Mouse (Mus musculus) spleen, postnatal 36 days (tissue): ENCODE results near the gene Afdn.
"Not testable (repeated sequence)": the region's sequence is repeated elsewhere in the genome, so short reads cannot be mapped to it uniquely, and the experiment has no call there.

Experiments used
- DNase-seq, 2 experiments: peaks; one replicate each; pipeline ENCODE4 v3.0.0; 2022; ENCODE audit warnings: low spot score in 2 of 2, mixed read lengths in 1 of 2

Gene Afdn

DNA sequence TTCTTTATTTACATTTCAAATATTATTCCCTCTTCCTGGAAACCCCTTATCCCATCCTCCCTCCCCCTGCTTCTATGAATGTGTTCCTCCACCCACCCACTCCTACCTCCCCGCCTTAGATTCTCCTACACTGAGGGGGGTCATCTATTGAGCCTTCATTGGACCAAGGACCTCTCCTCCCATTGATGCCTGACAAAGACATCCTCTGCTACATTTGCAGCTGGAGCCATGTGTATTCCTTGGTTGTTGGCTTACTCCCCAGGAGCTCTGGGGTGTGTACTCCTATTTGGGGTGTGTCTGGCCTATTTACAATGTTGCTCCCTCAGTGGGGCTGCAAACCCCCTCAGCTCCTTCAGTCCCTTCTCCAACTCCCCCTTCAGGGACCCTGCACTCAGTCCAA lies 109.9 kb downstream of the Afdn start:
- DNase-seq = no peak

DNA sequence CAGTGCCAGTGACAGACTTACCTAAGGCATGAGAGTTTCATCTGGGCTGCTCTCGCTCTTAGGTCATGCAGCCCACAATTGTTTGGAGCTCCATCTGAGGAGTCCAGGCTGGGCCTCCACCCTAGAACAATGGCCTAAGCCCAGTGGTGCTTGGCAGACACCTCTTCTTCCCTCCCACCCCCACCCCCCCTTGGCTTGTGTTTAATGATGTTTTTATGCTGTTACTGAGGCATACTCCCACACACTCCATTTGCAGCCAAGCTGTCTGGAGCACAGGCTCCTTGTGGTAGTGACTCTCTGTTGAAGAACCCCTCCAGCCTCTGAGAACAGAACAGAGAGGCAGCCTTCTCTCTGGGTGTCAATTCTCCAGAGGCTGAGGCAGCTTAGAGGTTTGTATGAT lies 113.9 kb downstream of the Afdn start:
- no peak for DNase-seq

DNA sequence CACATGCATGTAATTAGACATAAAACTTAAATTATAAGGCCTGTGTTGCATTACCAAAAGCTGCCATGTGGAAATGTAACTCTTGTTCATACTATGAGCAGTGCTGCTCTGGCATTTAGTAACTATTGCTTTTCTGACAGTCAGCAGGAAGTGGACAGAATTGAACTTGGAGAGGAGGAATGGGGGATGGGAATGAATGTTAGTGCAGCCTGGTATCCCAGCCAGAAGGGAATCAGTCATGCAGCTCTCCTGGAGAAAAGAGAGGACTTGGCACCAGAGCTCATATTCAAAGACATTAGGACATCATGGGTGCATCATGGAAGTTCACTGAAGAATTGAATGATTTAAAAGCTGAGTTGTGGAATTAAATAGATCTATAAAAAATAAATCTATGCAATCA lies 117.1 kb downstream of the Afdn start:
- DNase-seq = no peak

DNA sequence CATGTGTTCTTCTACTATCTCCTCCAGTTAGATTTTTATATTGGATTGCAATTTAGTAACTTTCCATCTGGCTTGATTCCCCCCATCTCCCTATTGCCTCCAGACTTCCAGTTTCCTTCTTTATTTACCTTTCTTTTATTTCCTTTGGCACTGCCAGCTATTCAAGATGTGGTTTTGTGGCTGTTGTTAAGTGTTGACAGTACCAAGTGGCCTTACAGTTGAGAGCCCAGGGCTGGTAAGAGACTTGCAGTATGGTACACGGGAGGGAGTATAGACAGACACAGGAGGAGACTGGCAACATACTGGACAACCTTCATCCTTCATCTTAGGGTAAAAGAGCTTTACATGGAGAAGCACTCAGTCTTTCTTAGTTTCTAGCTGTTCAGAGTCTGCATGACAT lies 119.4 kb downstream of the Afdn start:
- DNase-seq = no peak

DNA sequence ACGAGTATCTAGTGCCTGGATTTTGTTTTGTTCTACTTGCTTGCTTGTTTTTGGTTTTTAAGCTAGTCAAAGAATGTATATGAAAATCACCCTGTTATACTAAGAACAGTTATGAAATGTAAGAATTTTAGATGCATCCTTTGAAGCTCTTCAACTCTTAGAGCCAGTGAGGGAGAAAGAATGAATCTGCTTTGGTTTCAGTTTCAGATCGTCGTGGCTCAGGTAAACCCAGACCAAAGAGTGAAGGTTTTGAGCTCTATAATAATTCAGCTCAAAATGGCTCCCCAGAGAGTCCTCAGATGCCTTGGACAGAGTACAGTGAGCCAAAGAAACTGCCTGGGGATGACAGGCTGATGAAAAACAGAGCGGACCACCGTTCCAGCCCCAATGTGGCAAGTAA lies 123.2 kb downstream of the Afdn start:
- DNase-seq = no peak

DNA sequence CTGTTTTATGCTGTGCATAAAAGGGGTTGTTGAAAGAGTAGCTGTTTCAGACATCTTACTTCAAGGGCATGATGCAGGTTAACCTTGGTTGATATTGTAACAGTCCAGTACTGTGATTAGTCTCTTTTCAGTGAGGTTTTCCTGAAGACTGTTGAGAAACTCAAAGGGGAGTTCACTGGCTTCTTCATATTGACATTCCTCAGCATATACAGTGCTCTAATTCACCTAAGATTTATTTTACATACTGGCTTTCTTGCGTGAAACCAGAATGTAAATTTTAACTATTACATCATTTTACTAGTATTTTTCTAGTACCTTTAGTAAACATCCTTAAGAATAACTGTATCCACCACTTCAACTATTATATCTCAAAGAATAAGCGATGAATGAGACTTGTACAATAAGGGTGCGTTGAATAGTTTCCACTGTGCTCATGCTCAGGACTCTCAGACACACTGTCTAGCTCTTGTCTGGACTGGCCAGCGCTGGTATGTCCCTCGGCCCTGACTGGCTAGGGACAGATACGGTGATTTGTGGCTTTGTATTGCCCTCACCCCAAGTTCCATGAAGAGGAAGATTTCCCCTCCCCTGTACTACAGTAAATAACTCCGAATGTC lies 129.6 kb downstream of the Afdn start:
- DNase-seq = no peak

DNA sequence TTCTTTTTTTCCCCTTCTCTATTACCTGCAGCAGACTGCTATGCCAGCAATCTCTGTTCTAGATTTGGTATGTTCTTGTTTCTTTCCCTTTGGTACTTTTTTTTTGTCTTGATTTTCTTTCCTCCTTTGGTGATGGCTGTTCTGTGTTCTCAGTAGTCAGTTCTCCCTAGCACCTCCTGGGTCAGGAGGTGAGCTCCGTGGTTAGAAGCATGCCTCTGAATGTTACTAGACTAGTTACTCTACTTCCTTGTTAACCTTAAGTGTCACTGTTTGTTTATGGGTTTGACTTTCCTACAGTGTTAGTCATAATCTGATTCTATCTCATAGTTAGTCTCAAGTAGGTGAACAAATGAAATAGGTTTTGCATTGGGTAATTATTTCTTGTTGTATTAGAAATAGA lies 130.6 kb downstream of the Afdn start:
- DNase-seq = no peak

DNA sequence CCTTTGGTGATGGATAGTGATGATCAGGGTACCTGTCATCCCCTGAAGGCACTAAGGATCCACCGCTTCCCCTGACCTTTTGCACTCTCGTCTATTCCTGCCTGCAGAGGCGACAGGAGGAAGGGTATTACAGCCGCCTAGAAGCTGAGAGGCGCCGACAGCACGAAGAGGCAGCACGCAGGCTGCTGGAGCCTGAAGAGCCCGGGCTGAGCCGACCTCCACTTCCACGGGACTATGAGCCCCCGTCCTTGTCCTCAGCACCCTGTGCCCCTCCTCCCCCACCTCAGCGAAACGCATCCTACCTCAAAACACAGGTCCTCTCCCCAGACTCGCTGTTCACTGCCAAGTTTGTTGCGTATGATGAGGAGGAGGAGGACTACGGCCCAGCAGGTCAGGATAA lies 138.5 kb downstream of the Afdn start:
- DNase-seq = no peak

DNA sequence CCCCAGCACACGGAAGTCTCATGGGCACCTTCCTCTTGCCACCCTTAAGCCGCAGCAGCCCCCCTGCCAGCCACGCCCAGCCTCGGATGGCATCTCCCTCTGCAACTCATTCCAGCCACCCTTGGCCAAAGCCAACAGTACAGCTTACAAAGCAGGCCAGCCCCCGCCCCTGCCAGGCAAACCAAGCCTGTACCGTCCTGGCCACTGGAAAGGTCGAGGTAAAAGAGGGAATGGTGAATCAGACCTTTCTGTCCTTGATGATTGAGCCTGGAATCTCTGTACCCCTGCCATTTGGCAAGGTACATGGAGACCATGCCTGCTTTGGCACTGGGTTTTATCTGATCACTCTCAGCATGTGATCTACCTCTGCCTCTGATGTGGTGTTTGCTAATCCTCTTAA lies 138.9 kb downstream of the Afdn start:
- DNase-seq = no peak

DNA sequence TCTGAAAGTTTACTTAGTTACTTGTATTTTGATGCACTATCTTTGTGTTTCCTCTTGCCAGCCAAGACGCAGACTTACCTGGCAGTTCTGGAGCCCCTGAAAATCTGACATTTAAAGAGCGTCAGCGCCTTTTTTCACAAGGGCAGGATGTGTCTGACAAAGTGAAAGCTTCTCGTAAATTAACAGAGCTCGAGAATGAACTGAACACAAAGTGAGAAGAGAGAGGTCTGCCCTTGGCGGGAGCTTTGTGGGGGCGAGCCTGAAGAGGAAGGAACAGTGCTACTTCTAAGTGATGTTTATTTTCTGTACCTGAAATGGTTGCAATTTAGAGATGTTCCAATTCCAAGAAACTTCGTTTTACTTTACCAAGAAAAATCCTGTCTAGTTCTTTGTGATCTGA lies 143.5 kb downstream of the Afdn start:
- DNase-seq = no peak

DNA sequence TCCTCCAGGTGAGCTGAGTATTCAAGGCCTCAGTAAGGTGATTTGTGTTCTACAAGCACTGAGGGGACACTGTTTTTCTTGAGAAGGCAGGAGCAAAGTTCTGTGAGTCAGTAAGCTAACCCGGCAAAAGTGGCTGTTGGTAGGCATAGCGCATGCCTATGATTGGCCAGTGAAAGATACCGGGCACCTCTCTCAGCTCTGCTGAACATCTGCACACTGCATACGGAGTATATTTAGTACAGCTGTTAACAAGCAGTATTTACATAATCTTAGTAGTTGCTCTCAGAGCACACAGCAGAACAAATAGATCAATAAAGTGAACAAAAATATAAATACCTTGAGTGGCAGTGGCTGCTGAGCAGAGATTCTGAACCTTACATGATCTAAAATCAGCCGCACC lies 146.7 kb downstream of the Afdn start:
- no peak for DNase-seq

DNA sequence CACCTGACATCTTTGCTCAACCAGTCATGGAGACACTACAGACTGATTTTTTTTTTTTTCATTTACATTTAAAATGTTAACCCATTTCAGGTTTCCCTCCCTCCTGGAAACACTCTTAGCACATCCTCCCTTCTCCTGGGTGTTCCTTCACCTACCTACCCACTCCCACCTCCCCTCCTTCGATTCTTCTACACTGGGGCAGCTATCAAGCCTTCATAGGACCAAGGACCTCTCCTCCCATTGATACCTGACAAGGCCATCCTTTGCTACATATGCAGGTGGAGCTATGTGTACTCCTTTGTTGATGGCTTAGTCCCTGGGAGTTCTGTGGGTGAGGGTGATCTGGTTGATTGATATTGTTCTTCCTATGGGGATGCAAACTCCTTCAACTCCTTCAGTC lies 147.3 kb downstream of the Afdn start:
- DNase-seq = no peak

DNA sequence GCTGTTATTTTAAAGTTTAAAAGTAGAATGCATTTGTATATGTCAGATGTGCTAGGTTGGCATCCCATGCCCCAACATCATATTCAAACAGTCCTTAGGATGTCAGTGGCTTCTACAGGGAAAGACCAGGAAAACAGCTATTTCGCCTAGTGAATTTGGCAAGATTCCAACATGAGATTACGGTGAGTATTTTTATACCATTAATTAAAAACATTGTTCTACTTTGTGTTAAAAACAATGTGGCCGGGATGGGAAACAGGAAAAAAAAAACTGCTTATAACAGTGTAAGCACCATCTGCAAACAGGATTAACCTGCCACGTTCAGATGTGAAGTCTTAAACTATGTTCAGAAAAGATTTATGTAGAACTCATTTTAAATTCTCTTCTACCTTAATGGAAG lies 153.6 kb downstream of the Afdn start:
- DNase-seq = no peak

DNA sequence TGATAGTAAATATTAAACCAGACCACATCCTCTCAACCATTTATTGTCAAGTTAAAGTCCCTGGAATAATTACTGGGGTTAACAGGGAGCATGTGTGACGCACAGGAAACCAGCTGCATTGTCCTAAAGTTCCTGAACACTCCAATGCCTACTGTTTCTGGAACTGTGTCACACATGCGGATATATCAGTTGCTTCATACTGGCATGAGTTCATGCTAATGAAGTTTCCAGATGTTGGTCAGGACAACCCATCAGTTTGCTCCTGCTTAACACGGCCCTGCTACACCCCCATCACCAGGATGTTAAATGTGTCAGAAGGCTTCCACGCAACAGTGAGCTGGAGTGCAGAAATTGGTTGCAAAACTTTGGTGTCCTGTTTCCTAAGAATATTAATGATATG lies 154.2 kb downstream of the Afdn start:
- DNase-seq = no peak

DNA sequence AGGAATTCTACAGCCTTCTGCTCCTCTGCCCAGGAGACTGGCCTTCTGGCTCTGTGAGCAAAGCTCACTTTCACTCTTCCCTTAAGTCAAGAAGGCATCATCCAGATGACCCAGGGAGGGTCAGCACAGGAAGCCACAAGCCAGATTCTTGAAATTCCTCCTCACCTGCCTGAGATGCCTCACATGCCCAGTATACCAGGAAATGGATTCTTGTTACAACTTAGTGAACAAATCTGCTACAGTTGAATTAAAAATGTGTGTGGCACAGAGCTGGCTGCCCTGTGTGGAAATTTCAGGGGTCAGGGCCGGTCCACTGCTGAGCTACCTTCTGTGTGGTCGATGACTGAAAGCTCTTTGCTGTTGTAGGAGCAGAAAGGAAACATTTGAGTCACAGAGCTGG lies 160.4 kb downstream of the Afdn start:
- DNase-seq = no peak

DNA sequence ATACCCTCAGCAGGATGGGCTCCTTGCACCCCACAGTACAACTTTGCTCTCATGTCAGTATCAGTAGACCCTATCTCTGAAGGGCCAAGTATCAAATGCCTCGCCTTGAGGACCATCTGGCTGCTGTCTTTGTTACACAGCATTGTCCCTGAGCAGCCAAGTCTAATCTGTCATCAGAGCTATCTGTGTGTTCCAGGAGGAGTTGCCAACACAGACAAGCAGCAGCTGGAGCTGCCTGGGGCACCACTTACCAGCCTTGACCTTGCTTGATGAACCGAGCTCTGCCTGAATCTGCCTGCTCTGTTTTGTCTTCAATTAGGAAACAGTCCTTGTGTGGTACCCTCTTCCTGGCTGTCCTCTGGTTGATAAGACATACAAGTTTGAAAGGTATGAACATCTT lies 163.1 kb downstream of the Afdn start:
- DNase-seq = no peak

DNA sequence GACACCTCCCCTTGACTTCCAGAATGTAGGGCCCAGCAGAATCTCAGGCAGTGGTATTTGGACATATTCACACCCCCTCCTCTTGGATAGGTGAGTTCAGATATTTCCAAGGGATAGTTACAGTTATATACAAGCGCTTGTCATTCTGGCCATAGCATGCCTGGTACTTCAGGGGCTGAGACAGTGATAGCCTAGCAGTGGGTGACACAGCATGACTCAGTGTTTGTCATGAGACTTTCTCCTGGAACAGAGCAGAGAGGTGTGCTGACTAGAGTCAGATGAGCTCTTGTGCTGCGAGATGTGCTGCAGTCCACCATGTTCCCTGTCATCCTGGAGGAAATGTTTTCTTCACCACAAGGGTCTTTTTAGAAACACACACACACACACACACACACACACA lies 164.2 kb downstream of the Afdn start:
- DNase-seq = no peak

DNA sequence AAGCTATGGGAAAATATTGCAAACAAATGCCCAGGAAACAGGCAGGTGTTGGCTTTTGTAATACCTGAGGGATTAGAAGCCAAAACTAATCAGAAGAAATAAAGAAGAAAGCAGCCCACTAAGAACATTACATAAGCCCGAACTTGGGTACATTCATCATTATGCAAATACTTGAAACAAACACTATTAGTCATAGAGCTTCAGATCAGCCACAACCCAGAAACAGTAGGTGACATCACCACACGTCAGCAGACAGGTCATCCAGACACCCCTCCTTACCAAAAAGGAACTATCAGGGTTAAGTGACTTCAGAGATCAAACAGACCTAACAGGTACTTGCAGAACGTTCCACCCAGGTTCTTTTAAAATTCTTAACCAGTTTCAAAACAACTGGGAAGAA lies 165.6 kb downstream of the Afdn start:
- no peak for DNase-seq

DNA sequence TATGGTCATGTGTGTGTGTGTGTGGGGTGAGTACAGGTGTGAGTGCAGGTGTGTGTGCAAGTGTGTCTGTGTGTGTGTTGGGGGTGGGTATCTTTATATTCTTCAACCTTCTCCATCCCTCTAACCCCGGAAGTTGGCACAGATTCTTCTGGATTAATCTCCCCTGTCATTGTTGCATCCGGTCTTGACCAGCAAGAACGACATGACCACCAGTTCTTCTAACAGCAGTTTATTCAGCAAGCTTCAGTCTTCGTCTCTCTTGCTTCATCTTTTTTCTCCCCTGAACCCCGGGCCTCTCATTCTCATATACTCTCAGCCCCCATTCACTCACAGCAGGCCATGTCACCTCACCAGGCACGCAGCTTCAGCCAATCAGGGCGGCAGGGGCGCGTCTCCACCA lies 170.1 kb downstream of the Afdn start:
- DNase-seq = no peak

DNA sequence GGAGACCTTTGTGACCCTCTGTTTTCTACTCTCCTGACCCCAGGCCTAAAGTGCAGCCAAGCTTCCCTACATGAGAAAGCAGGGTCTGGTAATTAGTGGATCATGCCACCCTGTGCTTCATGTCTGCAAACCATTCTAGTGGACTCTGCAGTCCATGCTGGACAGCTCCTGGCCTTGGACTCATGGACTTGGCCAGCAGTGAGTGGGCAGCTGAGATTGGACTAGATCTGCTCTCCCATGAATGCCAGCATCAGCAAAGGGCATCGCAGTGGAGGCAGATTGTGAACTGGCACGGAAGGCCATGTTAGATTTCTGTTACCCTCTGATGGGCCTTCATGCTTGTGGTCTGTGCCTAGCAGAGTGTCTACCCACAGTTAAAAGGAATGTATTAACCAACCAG lies 175.0 kb downstream of the Afdn start:
- DNase-seq = not testable (repeated sequence)

DNA sequence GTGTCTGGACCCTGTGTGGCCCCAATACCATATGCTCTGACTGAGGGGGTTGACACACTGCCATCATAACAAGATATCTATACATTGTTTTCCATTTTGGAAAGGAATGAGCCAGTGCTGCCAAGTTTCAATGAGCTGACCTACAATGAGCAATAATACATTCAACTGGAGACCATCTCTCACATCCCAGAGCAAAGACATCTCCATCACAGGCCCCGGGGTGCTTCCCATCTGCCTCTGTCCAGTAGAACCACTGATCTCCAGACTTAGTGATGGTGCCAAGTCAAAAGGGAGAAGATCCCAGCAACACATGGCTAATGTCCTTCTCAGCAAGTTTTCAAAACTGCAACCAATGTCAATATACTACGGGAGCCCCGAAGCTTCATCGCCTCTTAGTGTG lies 177.4 kb downstream of the Afdn start:
- no peak for DNase-seq

DNA sequence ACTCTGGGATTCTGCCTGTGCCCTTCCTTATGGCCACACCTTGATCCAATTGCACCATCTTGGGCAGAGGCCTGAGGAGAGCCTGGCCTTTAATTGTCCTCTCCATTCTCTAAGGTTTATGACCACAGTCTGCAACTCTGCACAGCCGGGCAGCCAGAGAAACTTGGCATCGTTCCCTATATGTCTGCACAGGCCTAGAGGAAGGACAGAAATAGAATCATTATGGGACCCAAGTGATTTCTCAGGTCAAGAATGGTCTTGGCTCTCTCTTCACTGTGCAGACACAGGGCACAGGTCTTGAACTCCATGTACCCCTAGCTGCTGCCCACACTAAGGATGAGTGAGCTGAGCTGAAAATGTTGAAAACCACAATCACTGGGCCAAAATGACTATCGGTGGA lies 178.3 kb downstream of the Afdn start:
- DNase-seq = no peak

DNA sequence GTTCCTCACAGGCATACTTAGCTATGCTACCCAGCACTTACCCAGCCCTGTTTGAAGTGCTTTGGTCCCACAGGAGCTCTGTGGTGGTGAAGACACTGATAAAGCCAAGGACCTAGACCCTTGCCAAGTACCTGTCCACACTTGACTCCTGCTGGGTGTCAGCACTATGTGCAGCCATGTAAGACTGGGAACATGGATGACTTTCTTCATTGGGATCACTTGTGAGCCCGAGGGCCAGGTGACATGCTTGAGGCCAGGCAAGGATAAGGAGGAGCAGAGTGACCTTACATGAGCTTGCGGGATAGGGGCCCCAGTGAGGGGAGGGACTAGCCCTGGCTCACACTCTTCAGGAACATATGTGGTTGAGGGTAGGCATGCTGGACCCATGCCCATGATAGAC lies 178.9 kb downstream of the Afdn start:
- not testable (repeated sequence) for DNase-seq

DNA sequence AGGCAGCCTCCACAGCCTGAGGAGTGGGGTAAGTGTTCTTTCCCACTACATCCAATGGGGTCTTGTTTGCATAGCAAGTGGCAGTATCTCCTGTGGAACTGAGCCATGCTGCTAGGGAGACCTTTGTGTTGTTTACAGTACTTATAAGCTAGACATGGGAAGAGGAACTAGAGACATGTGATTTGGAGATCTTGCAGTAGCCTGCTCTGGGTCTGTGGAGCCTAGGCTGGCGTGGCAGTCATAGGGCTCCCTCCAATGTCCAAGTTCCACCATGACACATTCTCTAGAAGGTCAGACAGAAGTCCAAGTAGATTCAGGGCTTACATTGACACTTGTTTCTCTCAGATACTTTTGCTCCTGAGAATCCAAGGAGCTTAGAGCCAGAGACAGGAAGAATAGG lies 180.1 kb downstream of the Afdn start:
- DNase-seq = no peak

DNA sequence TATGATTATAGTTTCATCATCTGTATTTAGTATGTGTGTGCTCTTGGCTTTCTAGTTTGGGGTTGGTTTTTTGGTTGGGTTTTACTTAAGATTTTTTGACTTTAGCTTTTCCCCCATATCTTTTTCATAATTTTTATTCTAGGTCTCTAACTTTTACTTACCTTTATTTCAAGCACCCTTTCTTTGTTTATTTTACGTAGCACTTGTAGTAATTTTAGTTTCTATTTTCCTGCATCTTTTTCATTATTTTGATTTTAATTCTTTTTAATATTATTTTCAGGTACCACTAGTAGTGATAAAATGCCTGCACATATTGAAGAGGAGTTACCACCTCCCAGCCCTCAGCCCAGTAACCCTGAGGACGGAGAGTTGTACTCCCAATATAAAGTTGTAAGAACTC lies 187.7 kb downstream of the Afdn start, which contains the start of gene Gm7168:
Gene Gm7168 (plus strand): TSS at position 301 of the 400 bp plus-strand sequence.
- DNase-seq = not testable (repeated sequence)
